Mouse (Mus musculus): ENCODE results near the gene AC124108.1. TPM values are rescaled to one million over a fixed set of nuclear protein-coding genes. Genes with fewer than 3 reads are reported as not detected.

The AC124108.1 gene
- polyA plus RNA-seq, 1 experiment from 2014 or later, result 0.07 TPM

DNA sequence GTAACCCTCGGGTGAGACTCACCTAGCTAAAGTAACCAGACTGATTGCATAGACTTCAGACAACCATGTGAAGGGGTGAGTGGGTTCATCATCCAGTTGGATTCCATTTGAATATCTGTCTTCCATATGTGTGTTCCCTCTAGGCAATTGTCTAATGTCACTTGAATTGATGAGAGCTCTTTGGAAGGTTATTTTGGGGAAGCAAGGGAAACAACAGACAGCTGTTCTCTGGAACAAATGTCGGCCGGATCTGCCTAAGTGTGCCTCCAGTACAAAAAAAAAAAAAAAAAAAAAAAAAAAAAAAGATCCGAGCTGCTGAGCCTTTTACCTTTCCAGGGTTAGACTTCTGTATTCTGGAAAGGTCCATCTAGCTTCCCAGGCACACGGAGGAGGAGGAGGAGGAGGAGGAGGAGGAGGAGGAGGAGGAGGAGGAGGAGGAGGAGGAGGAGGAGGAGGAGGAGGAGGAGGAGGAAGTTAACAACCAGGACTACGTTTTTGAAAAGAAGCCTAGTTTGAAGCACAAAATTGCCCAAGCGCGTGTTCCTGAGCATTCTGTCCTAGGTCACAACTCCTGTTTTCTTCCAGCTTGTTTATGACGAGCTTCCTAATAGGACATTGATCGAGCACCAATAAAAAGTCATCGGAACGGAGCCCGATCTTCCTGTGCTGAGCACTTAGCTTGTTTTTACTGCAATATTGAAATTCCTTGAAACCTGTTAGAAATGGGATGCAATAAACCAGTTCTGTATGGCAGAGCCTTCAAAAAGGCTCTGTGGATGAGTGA is 35.2 kb downstream of the AC124108.1 start:
- DNase-seq (ENCODE audit: low spot score), result peak; percentile 30
- Histone ChIP-seq H3K9me3 (replicated peaks; ENCODE audit: low read length) (no peaks in the 10 kb centered on the region), H3K36me3 (ENCODE audit: insufficient read depth, low read length) (no peaks in the 10 kb centered on the region), H3K4me2 (ENCODE audit: low read length) (no peak overlapping the region), H3K4me1 (replicated peaks; ENCODE audit: insufficient read depth, low read length) (no peaks in the 10 kb centered on the region), H3K4me3 (replicated peaks; ENCODE audit: low read depth, low read length) (no peak overlapping the region), H3K27me3 (ENCODE audit: insufficient read depth, low read length) (no peaks in the 10 kb centered on the region), H3K27ac (no peak overlapping the region), H3K9ac (ENCODE audit: low read depth, low read length) (no peak overlapping the region)
- 54% methylated on average over 13 of the region's 13 CpGs for WGBS
- TF ChIP-seq CTCF (IDR thresholded peaks at IDR 0.05; ENCODE audit: low read depth), result no peak
- ATAC-seq (replicated peaks; ENCODE audit: low FRiP score, low read depth), result no peak

DNA sequence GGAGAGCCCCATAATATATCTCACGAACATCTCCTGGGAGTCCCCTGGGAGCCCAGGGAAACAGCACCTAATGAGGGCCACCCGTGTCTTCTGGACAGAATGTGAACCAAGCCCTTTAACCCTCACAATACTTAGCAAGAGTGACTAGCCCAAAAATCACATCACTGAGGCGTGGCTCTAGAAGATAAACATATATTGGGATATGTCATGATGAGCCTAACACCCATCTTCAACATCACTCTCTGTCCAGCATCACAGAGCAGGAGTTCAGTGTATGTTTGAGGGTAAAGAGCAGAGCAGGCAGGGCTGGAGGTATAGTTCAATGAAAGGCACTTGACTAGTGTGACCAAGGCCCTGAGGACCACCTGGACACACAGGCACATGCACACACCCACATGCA is 38.4 kb downstream of the AC124108.1 start, which contains the start of gene Gm10188:
Gm10188 (minus strand) TSS at position 101 of the 400 bp plus-strand sequence.
- no peak for DNase-seq (ENCODE audit: low spot score)
- Histone ChIP-seq H3K9me3 (replicated peaks; ENCODE audit: low read length) (no peaks in the 10 kb centered on the region), H3K4me2 (ENCODE audit: low read length) (no peak within 1 kb of the TSS), H3K4me3 (replicated peaks; ENCODE audit: low read depth, low read length) (no peak within 1 kb of the TSS), H3K4me1 (replicated peaks; ENCODE audit: insufficient read depth, low read length) (no peaks in the 10 kb centered on the region), H3K36me3 (ENCODE audit: insufficient read depth, low read length) (no peaks in the 10 kb centered on the region), H3K9ac (ENCODE audit: low read depth, low read length) (no peak within 1 kb of the TSS), H3K27me3 (ENCODE audit: insufficient read depth, low read length) (no peaks in the 10 kb centered on the region), H3K27ac (no peak within 1 kb of the TSS)
- WGBS, result 83% methylated on average over 3 of the region's 3 CpGs
- ATAC-seq (replicated peaks; ENCODE audit: low FRiP score, low read depth), result no peak
- no peak for TF ChIP-seq CTCF (IDR thresholded peaks at IDR 0.05; ENCODE audit: low read depth)

DNA sequence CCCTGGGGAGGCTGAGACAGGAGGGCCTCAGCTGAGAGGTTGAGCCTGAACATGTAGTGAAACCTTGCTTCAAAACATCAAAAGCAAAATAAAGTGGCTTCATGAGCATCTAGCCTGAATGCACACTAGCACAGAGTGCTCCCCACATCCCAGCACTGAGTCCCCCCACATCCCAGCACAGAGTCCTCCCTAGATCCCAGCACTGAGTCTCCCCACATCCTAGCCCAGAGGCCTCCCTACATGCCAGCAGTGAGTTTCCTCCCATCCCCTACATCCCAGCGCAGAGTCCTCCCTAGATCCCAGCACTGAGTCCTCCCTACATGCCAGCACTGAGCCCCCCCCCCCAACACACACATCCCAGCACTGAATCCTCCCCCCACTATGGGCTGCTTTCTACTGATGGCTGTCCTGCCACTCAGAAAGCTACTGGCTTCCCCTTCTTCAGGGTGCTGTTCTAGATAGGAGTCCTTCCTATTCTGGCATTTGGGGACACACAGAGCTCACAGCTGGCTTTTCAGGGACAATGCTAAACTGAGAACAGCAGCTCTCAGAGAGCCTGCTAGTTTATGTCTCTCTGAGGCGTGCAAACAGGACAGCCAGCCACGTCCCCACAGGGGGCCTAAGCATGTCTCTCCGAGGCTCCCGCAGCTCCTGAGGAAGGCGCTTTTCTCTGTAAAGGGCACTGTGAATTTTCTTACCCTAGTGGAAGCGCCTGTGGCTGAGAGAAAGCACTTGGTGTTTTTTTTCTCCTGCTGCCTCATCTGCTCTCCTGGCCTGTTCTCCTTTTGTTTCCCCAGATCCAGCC is 40.4 kb downstream of the AC124108.1 start:
- Histone ChIP-seq H3K4me2 (ENCODE audit: low read length) (no peak overlapping the region), H3K4me3 (replicated peaks; ENCODE audit: low read depth, low read length) (no peak overlapping the region), H3K36me3 (ENCODE audit: insufficient read depth, low read length) (no peaks in the 10 kb centered on the region), H3K4me1 (replicated peaks; ENCODE audit: insufficient read depth, low read length) (no peaks in the 10 kb centered on the region), H3K27ac (no peak overlapping the region), H3K27me3 (ENCODE audit: insufficient read depth, low read length) (no peaks in the 10 kb centered on the region), H3K9me3 (replicated peaks; ENCODE audit: low read length) (no peaks in the 10 kb centered on the region), H3K9ac (ENCODE audit: low read depth, low read length) (no peak overlapping the region)
- WGBS, result 58% methylated on average over 7 of the region's 7 CpGs
- ATAC-seq (replicated peaks; ENCODE audit: low FRiP score, low read depth) (no peak), DNase-seq (ENCODE audit: low spot score) (no peak)
- no peak for TF ChIP-seq CTCF (IDR thresholded peaks at IDR 0.05; ENCODE audit: low read depth)

DNA sequence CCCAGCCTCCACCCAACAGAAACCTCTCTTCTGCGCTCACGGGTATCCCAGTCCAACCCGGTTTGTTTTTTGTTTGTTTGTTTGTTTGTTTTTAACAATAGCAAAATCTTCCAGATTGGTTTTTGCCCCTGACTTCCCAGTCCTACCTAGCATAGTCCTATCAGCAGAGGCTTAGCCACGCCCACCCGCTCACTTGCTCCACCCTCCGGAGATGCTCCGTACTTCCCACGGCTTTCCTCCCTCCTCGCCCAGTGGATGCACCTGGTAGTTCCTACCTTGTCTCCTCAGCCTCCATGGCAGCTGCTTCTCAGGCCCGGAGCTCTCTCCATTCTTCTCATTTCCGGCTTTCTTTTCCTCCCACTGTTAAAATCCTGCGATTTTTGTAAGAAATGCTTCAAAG is 42.3 kb downstream of the AC124108.1 start:
- H3K9me3 ChIP-seq (replicated peaks; ENCODE audit: low read length), result no peaks in the 10 kb centered on the region
- no peak overlapping the region for H3K27ac ChIP-seq
- H3K4me3 ChIP-seq (replicated peaks; ENCODE audit: low read depth, low read length), result no peak overlapping the region
- no peak overlapping the region for H3K9ac ChIP-seq (ENCODE audit: low read depth, low read length)
- H3K36me3 ChIP-seq (ENCODE audit: insufficient read depth, low read length), result no peaks in the 10 kb centered on the region
- DNase-seq (ENCODE audit: low spot score) (peak; percentile 56), ATAC-seq (replicated peaks; ENCODE audit: low FRiP score, low read depth) (no peak; the same call in 1 of the 2 replicates)
- no peaks in the 10 kb centered on the region for H3K27me3 ChIP-seq (ENCODE audit: insufficient read depth, low read length)
- TF ChIP-seq CTCF (IDR thresholded peaks at IDR 0.05; ENCODE audit: low read depth), result peak; percentile 51
- H3K4me1 ChIP-seq (replicated peaks; ENCODE audit: insufficient read depth, low read length), result no peaks in the 10 kb centered on the region
- WGBS, result 27% methylated on average over 12 of the region's 12 CpGs
- no peak overlapping the region for H3K4me2 ChIP-seq (ENCODE audit: low read length)

DNA sequence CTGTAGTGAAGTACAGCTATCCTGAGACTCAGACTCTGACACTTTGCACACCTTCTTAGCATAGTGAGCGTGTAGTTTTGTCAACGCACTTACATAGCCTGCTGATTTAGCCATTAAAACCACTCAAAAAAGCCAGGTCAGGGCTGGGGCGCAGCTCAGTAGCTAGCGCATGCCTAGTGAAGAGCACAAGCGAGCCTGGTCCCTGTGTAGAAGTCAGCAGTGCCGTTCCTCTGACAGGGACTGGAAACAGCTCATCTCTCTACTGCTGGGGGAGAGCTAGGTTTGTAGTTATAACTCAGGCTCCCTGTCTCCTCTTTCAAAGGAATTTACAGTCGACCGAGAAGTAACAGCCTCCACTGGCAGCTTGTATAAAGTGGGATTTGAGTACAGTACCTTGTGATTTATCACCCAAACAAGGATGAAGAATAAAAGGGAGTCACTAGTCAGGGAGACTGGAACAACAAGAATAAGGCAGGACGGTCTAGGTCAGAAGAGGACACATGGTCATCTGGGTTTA is 43.6 kb downstream of the AC124108.1 start:
- Histone ChIP-seq H3K27ac (no peak overlapping the region), H3K36me3 (ENCODE audit: insufficient read depth, low read length) (no peaks in the 10 kb centered on the region), H3K4me3 (replicated peaks; ENCODE audit: low read depth, low read length) (no peak overlapping the region), H3K9me3 (replicated peaks; ENCODE audit: low read length) (no peaks in the 10 kb centered on the region), H3K27me3 (ENCODE audit: insufficient read depth, low read length) (no peaks in the 10 kb centered on the region), H3K9ac (ENCODE audit: low read depth, low read length) (no peak overlapping the region), H3K4me2 (ENCODE audit: low read length) (no peak overlapping the region), H3K4me1 (replicated peaks; ENCODE audit: insufficient read depth, low read length) (no peaks in the 10 kb centered on the region)
- ATAC-seq (replicated peaks; ENCODE audit: low FRiP score, low read depth) (peak; percentile 59; the same call in 1 of the 2 replicates), DNase-seq (ENCODE audit: low spot score) (peak; percentile 78)
- TF ChIP-seq CTCF (IDR thresholded peaks at IDR 0.05; ENCODE audit: low read depth), result no peak
- 25% methylated on average over 9 of the region's 9 CpGs for WGBS

DNA sequence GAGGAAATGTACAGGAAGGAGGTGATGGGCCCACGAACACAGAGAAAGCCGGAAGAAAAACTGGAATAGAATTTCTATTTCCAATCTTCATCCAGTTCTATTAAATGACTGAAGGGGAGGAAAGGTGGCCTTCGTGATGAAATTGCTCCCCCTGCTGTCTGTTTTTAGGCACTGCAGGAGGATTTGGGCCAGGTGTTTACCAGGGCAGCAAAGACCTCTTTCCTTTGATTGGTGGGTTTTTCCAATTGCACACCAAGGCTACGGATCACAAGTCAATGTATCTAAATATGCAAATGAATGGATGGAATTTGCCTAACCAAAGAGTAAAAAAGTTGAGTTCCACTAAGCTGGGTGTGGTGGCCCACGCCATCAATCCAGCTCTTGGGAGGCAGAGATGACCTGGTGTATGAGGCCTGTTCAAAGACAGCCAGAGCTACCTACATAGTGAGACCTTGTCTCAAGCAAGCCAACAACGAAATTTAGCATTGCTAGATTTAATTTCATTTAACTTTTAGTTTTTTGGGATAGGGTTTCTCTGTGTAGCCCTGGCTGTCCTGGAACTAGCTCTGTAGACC is 46.4 kb downstream of the AC124108.1 start:
- Histone ChIP-seq H3K4me2 (ENCODE audit: low read length) (no peak overlapping the region), H3K27me3 (ENCODE audit: insufficient read depth, low read length) (no peaks in the 10 kb centered on the region), H3K9me3 (replicated peaks; ENCODE audit: low read length) (no peaks in the 10 kb centered on the region), H3K9ac (ENCODE audit: low read depth, low read length) (no peak overlapping the region), H3K27ac (no peak overlapping the region), H3K4me3 (replicated peaks; ENCODE audit: low read depth, low read length) (no peak overlapping the region), H3K36me3 (ENCODE audit: insufficient read depth, low read length) (no peaks in the 10 kb centered on the region), H3K4me1 (replicated peaks; ENCODE audit: insufficient read depth, low read length) (no peaks in the 10 kb centered on the region)
- TF ChIP-seq CTCF (IDR thresholded peaks at IDR 0.05; ENCODE audit: low read depth), result peak; percentile 93
- ATAC-seq (replicated peaks; ENCODE audit: low FRiP score, low read depth) (no peak), DNase-seq (ENCODE audit: low spot score) (peak; percentile 83)
- WGBS, result 22% methylated on average over 6 of the region's 6 CpGs

Measured in kidney, postnatal 0 days (tissue).